Mouse (Mus musculus) thymus, adult 2 months (tissue): ENCODE results near the gene Thsd7b. TPM values are rescaled to one million over a fixed set of nuclear protein-coding genes. Genes with fewer than 3 reads are reported as not detected.

Source experiments
- DNase-seq: peaks from one replicate; pipeline ENCODE4 v3.0.0; 2021
- H3K27ac ChIP-seq: fragments of 200-500 bp; 2 replicates; pipeline ENCODE4 v1.5.1; 2012; ENCODE audit warnings: low read length, control low read depth; ENCODE audit not compliant: control insufficient read depth, insufficient read depth
- H3K27me3 ChIP-seq: fragments of 200-500 bp; 2 replicates; pipeline ENCODE4 v1.6.1; 2012; ENCODE audit warnings: mild to moderate bottlenecking, low read length, moderate library complexity, mixed read lengths; ENCODE audit not compliant: control insufficient read depth, insufficient read depth
- H3K36me3 ChIP-seq: fragments of 200-500 bp; 2 replicates; pipeline ENCODE4 v1.6.1; 2012; ENCODE audit warnings: mild to moderate bottlenecking, low read length, moderate library complexity; ENCODE audit not compliant: control insufficient read depth, insufficient read depth
- H3K4me1 ChIP-seq: fragments of 200-500 bp; replicated peaks from 2 replicates; pipeline ENCODE4 v1.6.1; 2012; ENCODE audit warnings: low read length; ENCODE audit not compliant: control insufficient read depth, insufficient read depth
- H3K4me3 ChIP-seq: fragments of 200-500 bp; 2 replicates; pipeline ENCODE4 v1.5.1; 2012; ENCODE audit warnings: mild to moderate bottlenecking, low read length, control low read depth, moderate library complexity; ENCODE audit not compliant: control insufficient read depth, insufficient read depth
- CTCF ChIP-seq: fragments of 200-500 bp; IDR thresholded peaks from 2 replicates; pipeline ENCODE4 v1.5.1; 2012; ENCODE audit warnings: mild to moderate bottlenecking, control low read depth, low read length, moderate library complexity, borderline replicate concordance; ENCODE audit not compliant: control insufficient read depth, poor library complexity, insufficient read depth; ENCODE audit errors: extremely low read depth
- POLR2A ChIP-seq: fragments of 200-500 bp; IDR thresholded peaks from 2 replicates; pipeline ENCODE4 v1.6.1; 2012; ENCODE audit warnings: mild to moderate bottlenecking, low read length, control low read depth, moderate library complexity; ENCODE audit not compliant: control insufficient read depth, poor library complexity, insufficient read depth; ENCODE audit errors: extremely low read depth
- WGBS: fragments of 180-500 bp; shearing (Covaris S2); methylation state at CpG from one replicate; pipeline ENCODE4 v1.1.7; 2018; 5-methylcytosine and 5-hydroxymethylcytosine counted together
- polyA plus RNA-seq: library from polyadenylated mRNA; depleted of rRNA; stranded (reverse); fragments of >200 nt; gene quantifications from 2 replicates; pipeline ENCODE4 v1.2.3, GENCODE M21; 2012

The Thsd7b gene
- polyA plus RNA-seq, 1 experiment = 0.55 TPM

DNA sequence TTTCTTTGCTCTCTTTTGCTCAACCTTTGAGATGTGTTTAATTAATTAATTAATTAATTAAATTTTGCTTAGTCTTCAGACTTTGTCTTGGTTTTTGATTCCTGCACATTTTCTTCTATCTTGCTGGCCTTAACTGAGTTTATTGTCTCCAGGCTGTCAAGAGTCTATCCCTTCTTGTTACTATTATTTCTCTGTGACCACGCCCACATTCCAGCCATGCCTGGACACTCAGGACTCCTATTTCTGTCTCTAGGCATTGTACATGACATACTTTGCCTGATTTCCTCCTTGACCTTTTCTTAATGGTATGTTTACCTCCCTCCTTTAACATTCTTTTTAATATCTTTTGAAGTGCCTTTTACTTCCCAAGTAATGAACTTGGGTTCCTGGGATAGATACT, 267.6 kb downstream of the Thsd7b start:
- no peak for DNase-seq
- TF ChIP-seq CTCF (no peak), POLR2A (no peak)

DNA sequence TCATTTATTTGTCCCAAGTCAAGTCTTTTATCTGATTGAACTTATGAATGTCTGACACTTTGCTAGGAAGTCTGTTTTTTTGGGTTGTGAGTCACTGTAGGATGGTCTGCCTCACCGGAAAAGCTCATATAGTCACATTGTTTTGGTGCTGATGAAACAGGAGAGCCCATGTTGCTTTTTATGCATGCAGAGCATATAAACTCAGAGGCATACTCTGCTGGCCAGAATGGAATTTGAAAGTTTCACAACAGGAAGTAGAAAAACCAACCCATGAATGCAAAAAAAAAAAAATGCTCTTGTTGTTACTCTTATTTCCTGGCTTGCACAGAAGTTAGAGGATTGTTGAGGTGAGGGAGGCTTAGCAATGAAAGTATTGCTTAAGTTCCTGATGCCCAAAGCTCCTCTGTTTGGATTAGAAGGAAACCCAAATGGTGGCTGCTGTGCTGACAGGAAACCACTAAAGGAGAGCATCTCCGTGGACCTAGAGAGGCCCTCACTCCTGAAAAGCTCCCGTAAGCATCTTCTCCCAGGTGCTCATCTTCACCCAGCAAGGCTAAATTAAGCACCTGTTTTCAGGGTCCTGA, 269.6 kb downstream of the Thsd7b start:
- Histone ChIP-seq H3K4me1 (no peaks in the 10 kb centered on the region), H3K4me3 (no peak overlapping the region), H3K27me3 (no peaks in the 10 kb centered on the region), H3K36me3 (no peaks in the 10 kb centered on the region), H3K27ac (no peak overlapping the region)
- 53% methylated on average over 3 of the region's 3 CpGs for WGBS
- TF ChIP-seq POLR2A = no peak
- TF ChIP-seq CTCF = no peak
- DNase-seq = no peak

More for the DNA sequence above, 267.6 kb downstream of the Thsd7b start:
- no peaks in the 10 kb centered on the region for H3K4me1 ChIP-seq
- no peaks in the 10 kb centered on the region for H3K27me3 ChIP-seq
- H3K27ac ChIP-seq = no peak overlapping the region
- H3K36me3 ChIP-seq = no peaks in the 10 kb centered on the region
- WGBS = 65% methylated on average over 1 of the region's 1 CpGs
- no peak overlapping the region for H3K4me3 ChIP-seq

DNA sequence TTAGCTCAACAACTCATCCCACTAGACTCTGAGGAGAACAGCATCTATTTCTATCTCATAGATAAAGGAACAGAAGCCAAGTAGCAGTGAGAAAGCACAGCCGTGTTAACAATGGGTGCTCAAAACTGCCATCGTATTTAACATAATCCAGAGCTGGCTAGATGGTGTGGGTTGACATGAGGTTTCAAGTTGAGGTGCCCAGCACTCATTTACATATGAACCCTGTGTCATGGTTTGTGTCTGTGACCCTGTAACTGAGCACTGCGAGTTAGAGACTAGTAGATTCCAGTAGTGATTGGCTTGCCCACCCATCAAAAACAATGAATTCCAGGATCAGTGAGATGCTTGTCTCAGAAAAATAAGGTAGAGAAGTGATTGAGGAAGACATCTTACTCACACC, 270.1 kb downstream of the Thsd7b start:
- Histone ChIP-seq H3K27ac (no peak overlapping the region), H3K4me3 (no peak overlapping the region), H3K27me3 (no peaks in the 10 kb centered on the region), H3K4me1 (no peaks in the 10 kb centered on the region), H3K36me3 (no peaks in the 10 kb centered on the region)
- no peak for DNase-seq
- 93% methylated on average over 3 of the region's 3 CpGs for WGBS
- no peak for TF ChIP-seq CTCF
- TF ChIP-seq POLR2A = no peak

DNA sequence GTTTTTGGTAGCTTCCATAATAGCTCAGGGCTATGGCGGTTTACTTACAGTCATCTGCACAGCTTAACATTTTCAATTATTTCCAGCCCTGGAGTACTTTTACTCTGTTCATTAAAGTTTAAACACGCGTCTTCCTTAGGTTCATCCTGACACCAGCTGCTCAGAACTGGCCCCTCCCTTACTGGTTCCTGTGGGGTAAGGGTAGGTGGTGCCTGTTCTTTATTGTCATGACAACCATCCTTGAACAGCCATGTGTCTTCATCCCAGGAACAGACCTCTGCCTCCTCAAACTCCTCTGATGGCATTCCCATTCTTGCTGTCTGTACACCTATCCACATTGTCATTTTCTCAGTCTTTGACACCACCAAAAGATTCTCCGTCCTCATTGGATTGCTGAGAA, 285.0 kb downstream of the Thsd7b start:
- no peak overlapping the region for H3K27ac ChIP-seq
- no peak for DNase-seq
- H3K4me3 ChIP-seq = no peak overlapping the region
- WGBS = 98% methylated on average over 4 of the region's 4 CpGs
- H3K36me3 ChIP-seq = no peaks in the 10 kb centered on the region
- H3K27me3 ChIP-seq = no peaks in the 10 kb centered on the region
- no peaks in the 10 kb centered on the region for H3K4me1 ChIP-seq
- TF ChIP-seq POLR2A (no peak), CTCF (no peak)

DNA sequence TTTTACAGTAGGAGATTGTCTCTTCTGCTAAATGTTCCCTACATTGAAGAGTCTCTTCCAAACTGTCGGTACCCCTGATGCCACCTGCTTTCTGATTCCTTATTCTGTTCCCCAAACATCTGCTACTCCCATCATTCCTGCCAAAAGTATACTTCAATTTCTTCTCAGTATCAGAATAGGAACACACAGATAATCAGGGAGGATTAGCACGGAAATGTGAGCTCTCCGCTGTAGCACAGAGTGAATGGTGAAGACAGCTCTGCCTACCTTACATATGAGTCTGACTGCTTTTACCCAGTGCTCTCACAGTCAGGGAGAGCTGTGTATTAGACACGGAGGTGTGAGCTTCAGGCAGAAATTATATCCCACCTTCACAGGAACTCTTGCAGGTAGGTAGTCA, 286.0 kb downstream of the Thsd7b start:
- DNase-seq = no peak
- 94% methylated on average over 4 of the region's 4 CpGs for WGBS
- no peak for TF ChIP-seq CTCF
- TF ChIP-seq POLR2A = no peak
- H3K27me3 ChIP-seq = no peaks in the 10 kb centered on the region
- no peaks in the 10 kb centered on the region for H3K4me1 ChIP-seq
- no peak overlapping the region for H3K27ac ChIP-seq
- H3K36me3 ChIP-seq = no peaks in the 10 kb centered on the region
- H3K4me3 ChIP-seq = no peak overlapping the region

DNA sequence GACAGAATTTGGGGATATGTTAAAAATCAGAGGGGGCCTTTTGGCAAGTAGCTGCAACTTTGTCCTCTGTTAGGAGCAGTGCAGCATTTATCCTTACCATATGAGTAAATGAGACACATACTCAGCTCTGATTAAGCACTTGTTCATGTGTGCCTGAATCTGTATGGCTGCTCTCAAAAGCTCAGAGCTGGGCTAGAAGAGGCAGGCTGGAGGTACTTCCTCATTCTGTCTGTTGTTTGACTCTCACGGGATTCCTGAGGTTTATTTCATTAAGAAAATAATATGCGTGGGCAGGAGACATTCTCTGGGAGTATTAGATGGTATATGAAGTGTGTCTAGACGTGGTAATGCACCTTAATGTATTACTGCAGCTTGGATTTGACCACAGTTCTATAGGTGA, 286.7 kb downstream of the Thsd7b start:
- Histone ChIP-seq H3K4me1 (no peaks in the 10 kb centered on the region), H3K27ac (no peak overlapping the region), H3K27me3 (no peaks in the 10 kb centered on the region), H3K4me3 (no peak overlapping the region), H3K36me3 (no peaks in the 10 kb centered on the region)
- no peak for DNase-seq
- 9% methylated on average over 3 of the region's 3 CpGs for WGBS
- TF ChIP-seq CTCF (no peak), POLR2A (no peak)

DNA sequence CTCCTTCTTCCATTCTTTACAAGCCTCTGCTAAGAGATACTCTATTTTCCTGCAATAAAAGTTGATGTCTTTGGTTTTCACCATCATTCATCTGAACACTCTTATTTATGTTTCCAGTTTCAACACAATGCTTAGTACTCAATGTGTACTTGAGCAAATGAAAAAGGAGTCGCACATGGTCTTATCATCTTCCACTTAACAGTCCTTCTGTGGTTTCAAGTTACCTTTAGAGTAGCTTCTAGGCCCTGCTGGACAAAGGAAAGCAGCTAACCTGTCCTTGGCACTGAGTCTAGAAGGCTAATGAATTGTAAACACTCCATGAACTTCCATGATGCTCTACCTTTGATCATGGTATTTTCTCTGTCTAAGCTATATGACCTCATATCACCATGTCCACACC, 289.6 kb downstream of the Thsd7b start:
- no peak overlapping the region for H3K27ac ChIP-seq
- no peaks in the 10 kb centered on the region for H3K27me3 ChIP-seq
- TF ChIP-seq POLR2A (no peak), CTCF (no peak)
- no peaks in the 10 kb centered on the region for H3K36me3 ChIP-seq
- no peak overlapping the region for H3K4me3 ChIP-seq
- WGBS = 91% methylated on average over 1 of the region's 1 CpGs
- no peak for DNase-seq
- H3K4me1 ChIP-seq = no peaks in the 10 kb centered on the region
